Mouse (Mus musculus) testis, adult 2 months (tissue): Measurements from ENCODE around the gene Slc38a1. TPM values are rescaled to one million over a fixed set of nuclear protein-coding genes. Genes with fewer than 3 reads are reported as not detected.
A peak's percentile ranks its signal among the peaks of the same experiment; 100 is the strongest.

Experiments used
- H3K27ac ChIP-seq: fragments of 200-500 bp; 2 replicates; pipeline ENCODE4 v1.5.1; 2012; ENCODE audit warnings: low read depth, low read length; ENCODE audit not compliant: control insufficient read depth, insufficient read depth
- H3K27me3 ChIP-seq: fragments of 200-500 bp; 2 replicates; pipeline ENCODE4 v1.6.1; 2012; ENCODE audit warnings: mild to moderate bottlenecking, low read length, moderate library complexity; ENCODE audit not compliant: control insufficient read depth, insufficient read depth
- H3K36me3 ChIP-seq: fragments of 200-500 bp; 2 replicates; pipeline ENCODE4 v1.6.1; 2012; ENCODE audit warnings: mild to moderate bottlenecking, low read length; ENCODE audit not compliant: control insufficient read depth, insufficient read depth
- H3K4me1 ChIP-seq: fragments of 200-500 bp; 2 replicates; pipeline ENCODE4 v1.6.1; 2012; ENCODE audit warnings: low read length; ENCODE audit not compliant: control insufficient read depth, insufficient read depth
- H3K4me3 ChIP-seq: fragments of 200-500 bp; 2 replicates; pipeline ENCODE4 v1.5.1; 2012; ENCODE audit warnings: low read depth, mild to moderate bottlenecking, low read length, moderate library complexity, mixed read lengths; ENCODE audit not compliant: control insufficient read depth
- CTCF ChIP-seq: fragments of 200-500 bp; IDR thresholded peaks from 2 replicates; pipeline ENCODE4 v1.5.1; 2012; ENCODE audit warnings: low read depth, mild to moderate bottlenecking, inconsistent platforms, low read length, moderate library complexity; ENCODE audit not compliant: control insufficient read depth, insufficient read depth, insufficient replicate concordance
- POLR2A ChIP-seq: fragments of 200-500 bp; IDR thresholded peaks from 2 replicates; pipeline ENCODE4 v1.6.1; 2012; ENCODE audit warnings: low read depth, mild to moderate bottlenecking, inconsistent platforms, low read length, moderate library complexity; ENCODE audit not compliant: control insufficient read depth
- polyA plus RNA-seq: library from polyadenylated mRNA; depleted of rRNA; stranded (reverse); fragments of >200 nt; gene quantifications from 2 replicates; pipeline ENCODE4 v1.2.3, GENCODE M21; 2012

Slc38a1 gene
- polyA plus RNA-seq, 1 experiment: 2.1 TPM

DNA sequence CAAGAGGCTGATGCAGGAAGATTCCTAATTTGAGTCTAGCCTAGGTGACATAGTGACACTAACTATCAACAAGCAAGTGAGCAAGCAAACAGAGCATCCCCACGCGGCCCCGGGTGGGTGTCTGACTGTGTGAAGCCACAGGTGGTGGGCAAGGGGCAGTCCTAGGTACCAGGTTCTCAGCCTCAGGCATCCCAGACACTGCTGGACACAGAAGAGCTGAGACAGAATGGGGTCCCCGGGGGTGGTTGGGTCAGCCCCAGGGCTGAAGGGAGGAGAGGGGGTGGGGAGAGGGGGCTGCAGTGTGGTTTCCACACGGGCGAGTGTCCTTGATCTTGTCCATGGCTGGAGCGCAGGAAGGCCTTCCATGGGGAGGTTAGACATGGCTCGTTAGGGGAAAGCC is 91.6 kb downstream of the Slc38a1 start:
- Histone ChIP-seq H3K4me3 (no peak overlapping the region), H3K27ac (no peak overlapping the region), H3K27me3 (no peaks in the 10 kb centered on the region), H3K4me1 (no peaks in the 10 kb centered on the region), H3K36me3 (no peaks in the 10 kb centered on the region)
- TF ChIP-seq CTCF (no peak), POLR2A (no peak)

- Histone ChIP-seq H3K36me3 (no peaks in the 10 kb centered on the region), H3K4me3 (no peak overlapping the region), H3K4me1 (peaks cover 2% of the 10 kb centered on the region), H3K27ac (no peak overlapping the region), H3K27me3 (no peaks in the 10 kb centered on the region)
- TF ChIP-seq POLR2A (no peak), CTCF (no peak)
Measured at GRCm38 (mm10) chr15:96548363-96548762, 94.3 kb downstream of the Slc38a1 start.

DNA sequence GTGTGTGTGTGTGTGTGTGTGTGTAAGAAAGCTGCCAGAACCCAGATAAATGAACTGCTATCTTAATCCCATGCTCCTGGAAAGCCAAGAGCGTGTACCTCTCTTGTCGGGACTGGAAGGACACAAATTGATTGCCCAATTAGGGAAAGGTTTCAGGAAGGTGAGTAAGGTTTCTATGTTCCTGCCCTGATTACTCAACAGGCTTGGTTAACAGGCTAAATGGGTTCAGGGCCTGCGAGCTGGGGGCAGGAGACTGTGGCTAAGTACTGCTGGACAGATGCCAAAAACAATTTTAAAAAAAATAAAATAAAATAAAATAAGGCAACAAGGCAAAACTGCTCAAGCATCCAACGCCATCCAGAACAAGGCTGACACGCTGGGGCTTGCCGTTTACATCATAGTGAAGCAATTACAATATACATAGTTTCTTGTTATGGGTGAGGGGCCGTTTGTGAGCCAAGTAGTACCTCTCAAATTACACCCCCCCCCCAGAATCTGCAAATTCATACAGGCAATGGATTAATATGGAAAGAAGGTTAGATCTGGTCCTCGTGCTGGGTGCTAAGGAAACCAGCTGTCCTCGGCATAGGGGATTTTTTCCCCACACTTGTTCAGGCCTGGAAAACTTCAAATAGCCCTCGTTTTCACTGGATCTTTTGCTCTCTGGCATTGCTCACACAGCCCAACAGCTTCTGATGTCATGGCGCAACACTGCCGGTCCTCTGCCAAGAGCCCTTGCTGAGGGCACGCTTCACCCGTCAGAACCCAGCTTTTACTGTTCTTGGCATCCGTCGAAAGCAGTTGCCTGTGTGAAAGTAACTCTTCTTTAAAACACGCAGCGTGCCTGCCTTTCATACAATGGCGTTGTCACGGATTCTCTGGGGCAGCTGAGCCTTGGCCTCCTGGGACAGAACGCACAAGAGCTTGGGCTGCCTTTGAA is 95.2 kb downstream of the Slc38a1 start:
- H3K27me3 ChIP-seq: no peaks in the 10 kb centered on the region
- no peak overlapping the region for H3K27ac ChIP-seq
- TF ChIP-seq POLR2A (no peak), CTCF (no peak)
- no peak overlapping the region for H3K4me3 ChIP-seq
- no peaks in the 10 kb centered on the region for H3K36me3 ChIP-seq
- peaks cover 2% of the 10 kb centered on the region for H3K4me1 ChIP-seq

GRCm38 (mm10) chr15:96543181-96543828 is 99.4 kb downstream of the Slc38a1 start:
- TF ChIP-seq CTCF (peak; percentile 49; the same call in 1 of the 2 replicates), POLR2A (no peak)
- Histone ChIP-seq H3K27ac (no peak overlapping the region), H3K27me3 (no peaks in the 10 kb centered on the region)

DNA sequence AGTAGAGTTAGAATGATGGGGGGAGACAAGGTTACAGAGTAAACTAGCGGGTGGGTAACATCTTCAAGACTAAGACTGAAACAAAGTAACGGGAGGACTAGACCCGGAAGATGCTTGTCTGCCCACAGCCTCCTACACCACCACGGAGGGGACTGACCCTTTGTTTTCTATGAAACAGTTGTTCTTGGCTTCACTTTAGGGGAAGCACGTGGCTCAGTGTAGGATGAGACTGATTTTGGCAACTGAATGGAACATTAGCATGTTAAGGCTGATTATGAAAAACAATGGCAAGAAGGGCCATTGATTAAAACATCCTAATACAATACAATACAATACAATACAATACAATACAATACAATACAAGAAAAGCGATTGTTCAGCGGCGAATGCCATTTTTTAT is 100.6 kb downstream of the Slc38a1 start:
- H3K4me1 ChIP-seq: peaks cover 2% of the 10 kb centered on the region
- H3K4me3 ChIP-seq: no peak overlapping the region
- H3K27me3 ChIP-seq: no peaks in the 10 kb centered on the region
- H3K27ac ChIP-seq: no peak overlapping the region
- no peak for TF ChIP-seq CTCF
- TF ChIP-seq POLR2A: no peak
- H3K36me3 ChIP-seq: no peaks in the 10 kb centered on the region

More at GRCm38 (mm10) chr15:96543181-96543828, 99.4 kb downstream of the Slc38a1 start:
- peaks cover 2% of the 10 kb centered on the region for H3K4me1 ChIP-seq
- H3K4me3 ChIP-seq: no peak overlapping the region; the same call in 1 of the 2 replicates
- H3K36me3 ChIP-seq: no peaks in the 10 kb centered on the region

- no peaks in the 10 kb centered on the region for H3K4me1 ChIP-seq
- H3K27ac ChIP-seq: no peak overlapping the region
- no peaks in the 10 kb centered on the region for H3K27me3 ChIP-seq
- H3K4me3 ChIP-seq: no peak overlapping the region
- TF ChIP-seq POLR2A: no peak
- TF ChIP-seq CTCF: no peak
- H3K36me3 ChIP-seq: no peaks in the 10 kb centered on the region
Measured at GRCm38 (mm10) chr15:96537272-96537671, 105.4 kb downstream of the Slc38a1 start.

DNA sequence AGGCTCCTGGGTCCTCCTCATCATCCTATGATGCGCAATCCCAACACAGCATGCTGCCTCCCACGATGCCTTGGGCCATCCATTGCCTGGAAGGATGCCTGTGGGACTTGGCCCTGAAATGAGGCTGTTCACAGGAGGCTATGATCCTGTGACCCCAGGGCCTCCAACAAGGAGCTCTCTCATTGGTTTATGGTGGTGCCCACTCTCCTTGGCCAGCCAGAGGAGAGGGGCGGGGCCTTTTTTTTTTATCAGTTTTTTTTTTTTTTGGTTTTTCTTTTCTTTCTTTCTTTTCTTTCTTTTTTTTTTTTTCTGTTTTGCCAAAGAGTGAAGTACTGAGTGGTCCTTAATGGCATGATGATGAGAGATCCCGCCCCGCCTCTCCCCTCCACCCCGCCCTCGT is 106.3 kb downstream of the Slc38a1 start:
- H3K4me1 ChIP-seq: no peaks in the 10 kb centered on the region
- H3K27me3 ChIP-seq: no peaks in the 10 kb centered on the region
- H3K36me3 ChIP-seq: no peaks in the 10 kb centered on the region
- no peak overlapping the region for H3K27ac ChIP-seq
- TF ChIP-seq POLR2A (no peak), CTCF (no peak)
- no peak overlapping the region for H3K4me3 ChIP-seq
